Mouse (Mus musculus): ENCODE data around the gene Zpr1.

Zpr1 gene

GRCm38 (mm10) chr9:46329250-46329648, 56.4 kb downstream of the Zpr1 start:
- no peak for DNase-seq (ENCODE audit: low spot score in 2 of 2)

- no peak for DNase-seq (ENCODE audit: low spot score in 2 of 2)
These were observed 57.1 kb downstream of the Zpr1 start for GRCm38 (mm10) chr9:46329801-46330585.

- no peak for DNase-seq (ENCODE audit: low spot score in 2 of 2)
These were observed 57.7 kb downstream of the Zpr1 start for GRCm38 (mm10) chr9:46330586-46330895.

- no peak for DNase-seq (ENCODE audit: low spot score in 2 of 2)
These were observed 58.4 kb downstream of the Zpr1 start for GRCm38 (mm10) chr9:46331301-46331700.

All from frontal cortex, postnatal 36 days (tissue).